Mouse (Mus musculus): ENCODE results near the gene Hs6st1. TPM values are rescaled to one million over a fixed set of nuclear protein-coding genes. Genes with fewer than 3 reads are reported as not detected.

Gene Hs6st1
- polyA plus RNA-seq, 1 experiment from 2014 or later: 4.3 TPM

DNA sequence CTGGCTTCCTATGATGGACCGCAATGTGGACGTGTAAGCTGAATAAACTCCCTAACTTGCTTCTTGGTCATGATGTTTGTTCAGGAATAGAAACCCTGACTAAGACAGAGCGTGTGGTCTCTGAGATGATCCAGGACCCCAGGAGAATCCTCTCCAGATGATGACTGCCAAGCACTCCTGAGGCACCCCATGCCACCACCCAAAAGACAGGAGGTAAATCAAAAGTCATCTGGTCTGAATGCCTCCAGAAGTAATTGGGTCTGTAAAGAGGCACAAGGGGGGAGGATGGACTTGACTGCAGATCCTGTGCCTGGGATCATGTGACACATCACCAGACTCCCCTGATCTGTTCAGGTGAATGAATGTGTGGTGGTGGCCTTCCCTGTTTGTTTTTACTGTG is 44.5 kb downstream of the Hs6st1 start:
- no peaks in the 10 kb centered on the region for H3K4me1 ChIP-seq (ENCODE audit: control insufficient read depth, insufficient read depth, low read length)
- WGBS: 77% methylated on average over 3 of the region's 3 CpGs
- H3K4me2 ChIP-seq (ENCODE audit: low read depth, low read length): no peak overlapping the region
- no peak for ATAC-seq
- no peak overlapping the region for H3K4me3 ChIP-seq (ENCODE audit: low read length)
- H3K9me3 ChIP-seq (ENCODE audit: control insufficient read depth, low read length): no peaks in the 10 kb centered on the region
- no peaks in the 10 kb centered on the region for H3K36me3 ChIP-seq (ENCODE audit: control insufficient read depth, insufficient read depth, low read length)
- H3K27me3 ChIP-seq (replicated peaks; ENCODE audit: control insufficient read depth, insufficient read depth, low read length): no peaks in the 10 kb centered on the region
- H3K9ac ChIP-seq (ENCODE audit: low read depth, low read length): no peak overlapping the region
- no peak overlapping the region for H3K27ac ChIP-seq (ENCODE audit: low read length)

GRCm38 (mm10) chr1:36113670-36114069 is 45.5 kb downstream of the Hs6st1 start:
- Histone ChIP-seq H3K4me2 (ENCODE audit: low read depth, low read length) (no peak overlapping the region), H3K27ac (ENCODE audit: low read length) (no peak overlapping the region), H3K36me3 (ENCODE audit: control insufficient read depth, insufficient read depth, low read length) (no peaks in the 10 kb centered on the region), H3K9ac (ENCODE audit: low read depth, low read length) (no peak overlapping the region), H3K9me3 (ENCODE audit: control insufficient read depth, low read length) (no peaks in the 10 kb centered on the region), H3K4me3 (ENCODE audit: low read length) (no peak overlapping the region), H3K4me1 (ENCODE audit: control insufficient read depth, insufficient read depth, low read length) (no peaks in the 10 kb centered on the region), H3K27me3 (replicated peaks; ENCODE audit: control insufficient read depth, insufficient read depth, low read length) (no peaks in the 10 kb centered on the region)
- no peak for ATAC-seq
- 73% methylated on average over 8 of the region's 8 CpGs for WGBS

DNA sequence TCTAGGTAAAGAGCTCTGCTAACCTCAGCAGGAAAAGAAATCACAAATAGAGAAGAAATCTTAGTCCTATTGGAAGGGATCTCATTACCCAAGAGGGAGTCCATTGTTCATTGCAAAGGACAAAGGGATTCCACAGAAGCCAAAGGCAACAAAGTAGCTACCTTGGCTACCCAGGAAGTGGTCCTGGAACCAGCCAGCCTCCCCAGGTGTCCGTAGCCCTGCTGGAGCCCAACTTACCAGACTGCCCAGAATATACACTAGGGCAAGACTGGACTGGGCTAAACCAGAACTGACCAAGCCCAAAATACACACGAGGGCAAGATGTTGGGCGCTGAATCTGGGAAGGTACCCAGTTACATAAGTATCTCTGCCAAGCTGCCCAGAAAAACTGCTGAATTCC is 46.6 kb downstream of the Hs6st1 start:
- Histone ChIP-seq H3K36me3 (ENCODE audit: control insufficient read depth, insufficient read depth, low read length) (no peaks in the 10 kb centered on the region), H3K9me3 (ENCODE audit: control insufficient read depth, low read length) (no peaks in the 10 kb centered on the region), H3K27ac (ENCODE audit: low read length) (no peak overlapping the region), H3K4me2 (ENCODE audit: low read depth, low read length) (no peak overlapping the region), H3K9ac (ENCODE audit: low read depth, low read length) (no peak overlapping the region), H3K4me3 (ENCODE audit: low read length) (no peak overlapping the region), H3K4me1 (ENCODE audit: control insufficient read depth, insufficient read depth, low read length) (no peaks in the 10 kb centered on the region), H3K27me3 (replicated peaks; ENCODE audit: control insufficient read depth, insufficient read depth, low read length) (no peaks in the 10 kb centered on the region)
- no peak for ATAC-seq
- WGBS: 86% methylated on average over 3 of the region's 3 CpGs

GRCm38 (mm10) chr1:36116488-36116887 is 48.3 kb downstream of the Hs6st1 start:
- no peak for ATAC-seq
- Histone ChIP-seq H3K9ac (ENCODE audit: low read depth, low read length) (no peak overlapping the region), H3K9me3 (ENCODE audit: control insufficient read depth, low read length) (no peaks in the 10 kb centered on the region), H3K4me2 (ENCODE audit: low read depth, low read length) (no peak overlapping the region), H3K27me3 (replicated peaks; ENCODE audit: control insufficient read depth, insufficient read depth, low read length) (no peaks in the 10 kb centered on the region), H3K4me1 (ENCODE audit: control insufficient read depth, insufficient read depth, low read length) (no peaks in the 10 kb centered on the region), H3K4me3 (ENCODE audit: low read length) (no peak overlapping the region), H3K36me3 (ENCODE audit: control insufficient read depth, insufficient read depth, low read length) (no peaks in the 10 kb centered on the region), H3K27ac (ENCODE audit: low read length) (no peak overlapping the region)
- 67% methylated on average over 5 of the region's 5 CpGs for WGBS

DNA sequence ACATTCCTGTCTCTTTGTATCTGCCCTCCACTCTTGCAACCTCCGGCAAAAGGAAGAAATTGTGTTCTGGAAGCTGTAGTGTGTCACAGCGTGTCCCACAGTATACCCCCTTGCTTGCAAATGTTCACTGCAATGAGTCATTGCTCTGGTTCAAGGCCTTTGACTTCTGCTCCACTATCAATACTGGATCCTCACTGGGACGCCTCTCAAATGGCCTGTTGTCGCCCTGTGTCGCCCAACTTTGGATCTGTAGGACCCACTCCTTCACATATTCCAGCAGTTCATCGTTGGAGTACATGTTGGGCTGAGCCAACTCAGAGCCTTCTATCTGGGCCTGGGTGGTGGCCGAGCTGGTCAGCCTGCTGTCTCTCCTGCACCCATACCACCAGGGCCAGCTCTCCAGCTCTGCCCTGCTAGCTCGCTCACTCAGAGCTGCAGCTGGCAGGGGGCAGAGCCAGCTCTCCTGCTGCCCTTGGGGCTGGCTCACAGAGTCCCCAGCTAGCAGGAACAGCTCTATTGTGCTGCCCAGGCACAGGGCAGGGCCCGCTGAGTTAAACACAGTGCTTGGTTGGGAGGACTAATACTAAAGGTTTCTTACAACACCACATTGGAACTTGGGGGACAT is 50.0 kb downstream of the Hs6st1 start:
- no peaks in the 10 kb centered on the region for H3K9me3 ChIP-seq (ENCODE audit: control insufficient read depth, low read length)
- H3K27me3 ChIP-seq (replicated peaks; ENCODE audit: control insufficient read depth, insufficient read depth, low read length): no peaks in the 10 kb centered on the region
- no peak overlapping the region for H3K27ac ChIP-seq (ENCODE audit: low read length)
- no peaks in the 10 kb centered on the region for H3K4me1 ChIP-seq (ENCODE audit: control insufficient read depth, insufficient read depth, low read length)
- no peaks in the 10 kb centered on the region for H3K36me3 ChIP-seq (ENCODE audit: control insufficient read depth, insufficient read depth, low read length)
- H3K4me2 ChIP-seq (ENCODE audit: low read depth, low read length): no peak overlapping the region
- no peak overlapping the region for H3K4me3 ChIP-seq (ENCODE audit: low read length)
- no peak overlapping the region for H3K9ac ChIP-seq (ENCODE audit: low read depth, low read length)
- no peak for ATAC-seq
- WGBS: 88% methylated on average over 9 of the region's 9 CpGs

DNA sequence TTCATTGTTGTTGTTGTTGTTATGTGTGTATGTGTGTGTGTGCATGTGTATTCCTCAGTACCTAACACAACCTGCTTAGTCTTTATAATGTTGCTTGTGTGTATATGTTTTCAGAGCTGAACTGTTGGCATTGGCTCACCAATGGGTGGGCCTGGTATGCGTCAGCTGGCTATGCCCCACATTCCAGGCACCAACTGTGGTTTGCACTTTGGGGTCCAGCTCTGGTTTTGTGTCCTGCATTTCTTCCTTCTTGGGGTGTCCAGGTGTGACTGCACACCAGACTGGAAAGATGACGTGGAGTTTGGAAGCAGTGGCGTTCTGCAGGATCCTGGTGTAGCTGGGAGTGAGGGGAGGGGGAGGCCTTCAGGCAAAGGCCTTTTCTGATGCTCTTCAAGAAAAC is 50.8 kb downstream of the Hs6st1 start:
- no peak for ATAC-seq
- Histone ChIP-seq H3K4me2 (ENCODE audit: low read depth, low read length) (no peak overlapping the region), H3K27me3 (replicated peaks; ENCODE audit: control insufficient read depth, insufficient read depth, low read length) (no peaks in the 10 kb centered on the region), H3K9ac (ENCODE audit: low read depth, low read length) (no peak overlapping the region), H3K9me3 (ENCODE audit: control insufficient read depth, low read length) (no peaks in the 10 kb centered on the region), H3K27ac (ENCODE audit: low read length) (no peak overlapping the region), H3K36me3 (ENCODE audit: control insufficient read depth, insufficient read depth, low read length) (no peaks in the 10 kb centered on the region), H3K4me3 (ENCODE audit: low read length) (no peak overlapping the region), H3K4me1 (ENCODE audit: control insufficient read depth, insufficient read depth, low read length) (no peaks in the 10 kb centered on the region)
- 82% methylated on average over 3 of the region's 3 CpGs for WGBS

DNA sequence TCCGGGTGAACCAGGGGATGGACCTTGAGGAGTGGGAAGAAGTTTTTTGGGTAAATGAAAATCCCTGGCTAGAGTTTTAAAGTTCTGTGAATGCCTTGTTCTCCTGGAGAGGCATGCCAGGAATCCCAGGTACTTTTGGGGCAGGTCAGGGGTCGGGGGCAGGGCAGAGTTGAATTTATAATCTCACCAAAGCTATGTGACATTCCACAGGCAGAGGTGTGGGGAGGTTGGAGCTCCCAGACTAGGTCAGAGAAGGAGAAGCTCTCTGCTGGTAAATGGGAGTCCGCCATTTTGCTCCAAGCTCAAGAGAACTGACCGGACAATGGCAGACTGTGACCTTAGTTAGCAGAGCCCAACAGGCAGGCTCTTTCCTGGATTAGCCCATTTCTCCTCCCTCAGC is 51.2 kb downstream of the Hs6st1 start:
- no peak for ATAC-seq
- Histone ChIP-seq H3K36me3 (ENCODE audit: control insufficient read depth, insufficient read depth, low read length) (no peaks in the 10 kb centered on the region), H3K27ac (ENCODE audit: low read length) (no peak overlapping the region), H3K9ac (ENCODE audit: low read depth, low read length) (no peak overlapping the region), H3K4me3 (ENCODE audit: low read length) (no peak overlapping the region), H3K4me1 (ENCODE audit: control insufficient read depth, insufficient read depth, low read length) (no peaks in the 10 kb centered on the region), H3K27me3 (replicated peaks; ENCODE audit: control insufficient read depth, insufficient read depth, low read length) (no peaks in the 10 kb centered on the region), H3K9me3 (ENCODE audit: control insufficient read depth, low read length) (0 out of 2 replicates have a peak, but pooled peaks cover 3% of the 10 kb centered on the region), H3K4me2 (ENCODE audit: low read depth, low read length) (no peak overlapping the region)
- 64% methylated on average over 4 of the region's 4 CpGs for WGBS

DNA sequence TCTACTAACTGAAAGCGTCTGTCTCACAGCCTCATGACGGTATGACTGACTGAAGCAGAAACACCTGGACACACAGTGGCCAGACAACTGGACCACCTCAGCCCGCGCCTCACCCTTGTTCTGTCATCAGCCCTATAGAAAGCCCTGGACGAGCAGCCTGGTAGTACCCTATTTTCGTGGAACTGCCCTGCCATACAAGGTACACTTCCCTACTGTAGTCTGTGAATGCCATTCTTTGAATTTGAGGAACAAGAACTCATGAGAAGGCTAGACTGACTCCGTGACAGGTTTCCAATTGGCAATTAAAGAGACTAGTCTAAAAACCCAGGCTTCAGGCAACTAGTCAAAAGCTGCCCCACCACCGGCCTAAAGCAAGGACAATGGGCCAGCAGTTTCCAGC is 53.0 kb downstream of the Hs6st1 start:
- ATAC-seq: no peak

DNA sequence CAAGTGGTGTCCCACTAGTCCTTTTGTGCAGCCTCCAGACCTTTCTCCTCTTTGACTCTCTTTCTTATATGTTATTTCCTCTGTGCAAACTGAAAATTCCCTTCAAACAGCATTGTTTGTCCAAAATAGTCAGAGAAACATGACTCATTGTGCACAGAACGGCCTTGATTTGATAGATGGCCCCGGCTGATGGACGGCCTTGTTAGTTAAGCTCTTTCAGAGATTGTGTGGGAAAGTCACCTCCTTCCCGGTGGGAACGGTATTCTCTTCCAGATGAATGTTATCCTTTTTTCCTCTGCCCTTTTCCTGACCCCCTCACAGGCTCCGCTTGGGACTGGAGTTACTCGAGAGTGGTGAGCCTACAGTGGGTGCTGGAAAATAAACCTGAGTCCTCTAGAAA is 56.9 kb downstream of the Hs6st1 start:
- H3K27ac ChIP-seq (ENCODE audit: low read length): no peak overlapping the region
- no peak overlapping the region for H3K4me3 ChIP-seq (ENCODE audit: low read length)
- H3K36me3 ChIP-seq (ENCODE audit: control insufficient read depth, insufficient read depth, low read length): no peaks in the 10 kb centered on the region
- no peak for ATAC-seq
- no peak overlapping the region for H3K9ac ChIP-seq (ENCODE audit: low read depth, low read length)
- no peak overlapping the region for H3K4me2 ChIP-seq (ENCODE audit: low read depth, low read length)
- WGBS: 40% methylated on average over 7 of the region's 7 CpGs
- H3K27me3 ChIP-seq (replicated peaks; ENCODE audit: control insufficient read depth, insufficient read depth, low read length): no peaks in the 10 kb centered on the region
- H3K4me1 ChIP-seq (ENCODE audit: control insufficient read depth, insufficient read depth, low read length): 0 out of 2 replicates have a peak, but pooled peaks cover 3% of the 10 kb centered on the region
- 0 out of 2 replicates have a peak, but pooled peaks cover 5% of the 10 kb centered on the region for H3K9me3 ChIP-seq (ENCODE audit: control insufficient read depth, low read length)

More for the DNA sequence above, 53.0 kb downstream of the Hs6st1 start:
- Histone ChIP-seq H3K9ac (ENCODE audit: low read depth, low read length) (no peak overlapping the region), H3K9me3 (ENCODE audit: control insufficient read depth, low read length) (0 out of 2 replicates have a peak, but pooled peaks cover 5% of the 10 kb centered on the region), H3K4me2 (ENCODE audit: low read depth, low read length) (no peak overlapping the region), H3K27me3 (replicated peaks; ENCODE audit: control insufficient read depth, insufficient read depth, low read length) (no peaks in the 10 kb centered on the region), H3K4me3 (ENCODE audit: low read length) (no peak overlapping the region), H3K4me1 (ENCODE audit: control insufficient read depth, insufficient read depth, low read length) (0 out of 2 replicates have a peak, but pooled peaks cover 3% of the 10 kb centered on the region), H3K36me3 (ENCODE audit: control insufficient read depth, insufficient read depth, low read length) (no peaks in the 10 kb centered on the region), H3K27ac (ENCODE audit: low read length) (no peak overlapping the region)
- WGBS: 71% methylated on average over 8 of the region's 8 CpGs

DNA sequence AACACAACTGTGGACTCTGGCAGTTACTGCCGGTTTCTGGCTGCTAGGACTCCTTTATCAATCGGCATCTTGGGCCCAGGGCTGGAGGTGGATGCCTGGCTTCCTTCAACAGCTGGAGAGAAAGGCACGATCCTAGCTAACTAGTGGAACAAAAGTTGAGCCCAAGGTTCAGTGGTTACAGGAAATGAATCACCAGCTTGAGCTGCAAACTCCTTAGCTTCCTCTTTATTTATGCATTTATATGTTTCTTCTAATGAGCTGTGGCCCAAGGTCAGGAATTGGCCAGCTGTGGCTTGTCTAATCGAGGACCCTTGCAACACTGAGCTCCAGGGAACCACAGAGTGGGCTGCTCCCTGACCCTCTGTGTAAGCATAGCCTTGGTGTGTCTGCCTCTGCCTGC is 60.9 kb downstream of the Hs6st1 start:
- no peaks in the 10 kb centered on the region for H3K27me3 ChIP-seq (replicated peaks; ENCODE audit: control insufficient read depth, insufficient read depth, low read length)
- H3K27ac ChIP-seq (ENCODE audit: low read length): peak overlapping the region; percentile 57
- 36% methylated on average over 4 of the region's 4 CpGs for WGBS
- H3K9me3 ChIP-seq (ENCODE audit: control insufficient read depth, low read length): 0 out of 2 replicates have a peak, but pooled peaks cover 5% of the 10 kb centered on the region
- peaks cover 3% of the 10 kb centered on the region for H3K4me1 ChIP-seq (ENCODE audit: control insufficient read depth, insufficient read depth, low read length)
- no peaks in the 10 kb centered on the region for H3K36me3 ChIP-seq (ENCODE audit: control insufficient read depth, insufficient read depth, low read length)
- no peak overlapping the region for H3K4me3 ChIP-seq (ENCODE audit: low read length)
- H3K9ac ChIP-seq (ENCODE audit: low read depth, low read length): no peak overlapping the region
- ATAC-seq: peak; percentile 49; the same call in 1 of the 2 replicates
- no peak overlapping the region for H3K4me2 ChIP-seq (ENCODE audit: low read depth, low read length)

Data from intestine, embryonic 16.5 days (tissue).